Mouse (Mus musculus): ENCODE measurements around the gene Letmd1. TPM values are rescaled to one million over a fixed set of nuclear protein-coding genes. Genes with fewer than 3 reads are reported as not detected.
"Not testable (repeated sequence)": the region's sequence is repeated elsewhere in the genome, so short reads cannot be mapped to it uniquely, and the experiment has no call there.

The Letmd1 gene
- 34.1 and 34.3 TPM in 2 replicates for polyA plus RNA-seq (2015; fragmentation: Nextera tagmentation; extraction: Ambion mirVana)

- WGBS = 2% methylated on average over 82 of the region's 84 CpGs
Observed at GRCm38 (mm10) chr15:100468295-100469188, at the start of gene Letmd1. Letmd1 (plus strand) TSS chr15:100469023.

GRCm38 (mm10) chr15:100419311-100419710, 49.5 kb upstream of the Letmd1 start:
- Histone ChIP-seq H3K27ac (peak overlapping the region; percentile 10; the same call in 1 of the 2 replicates), H3K4me1 (peaks cover 61% of the 10 kb centered on the region), H3K9ac (peak overlapping the region; percentile 45; the same call in 1 of the 2 replicates), H3K4me2 (replicated peaks) (no peak overlapping the region), H3K27me3 (peaks cover 4% of the 10 kb centered on the region; the same call in 1 of the 2 replicates), H3K36me3 (no peaks in the 10 kb centered on the region), H3K9me3 (no peaks in the 10 kb centered on the region), H3K4me3 (no peak overlapping the region)
- no peak for ATAC-seq (ENCODE audit: low FRiP score, low read depth)
- 52% methylated on average over 8 of the region's 8 CpGs for WGBS

More at GRCm38 (mm10) chr15:100468295-100469188, at the start of gene Letmd1:
- Histone ChIP-seq H3K9ac (peak within 1 kb of the TSS; percentile 85), H3K4me3 (peak within 1 kb of the TSS; percentile 87), H3K4me2 (replicated peaks) (peak within 1 kb of the TSS; percentile 92), H3K27ac (peak within 1 kb of the TSS; percentile 74), H3K4me1 (peaks cover 19% of the 10 kb centered on the region), H3K9me3 (no peaks in the 10 kb centered on the region), H3K36me3 (peaks cover 28% of the 10 kb centered on the region), H3K27me3 (no peaks in the 10 kb centered on the region)
- ATAC-seq (ENCODE audit: low FRiP score, low read depth) = peak; percentile 95

GRCm38 (mm10) chr15:100419901-100420745, 48.7 kb upstream of the Letmd1 start:
- Histone ChIP-seq H3K4me2 (replicated peaks) (no peak overlapping the region; the same call in 1 of the 2 replicates), H3K4me3 (no peak overlapping the region), H3K9me3 (no peaks in the 10 kb centered on the region), H3K9ac (peak overlapping the region; percentile 45; the same call in 1 of the 2 replicates), H3K27ac (peak overlapping the region; percentile 10; the same call in 1 of the 2 replicates), H3K36me3 (no peaks in the 10 kb centered on the region), H3K27me3 (peaks cover 12% of the 10 kb centered on the region), H3K4me1 (peaks cover 67% of the 10 kb centered on the region)
- 68% methylated on average over 9 of the region's 9 CpGs for WGBS
- no peak for ATAC-seq (ENCODE audit: low FRiP score, low read depth)

GRCm38 (mm10) chr15:100421059-100421757, 47.6 kb upstream of the Letmd1 start:
- ATAC-seq (ENCODE audit: low FRiP score, low read depth) = no peak
- no peaks in the 10 kb centered on the region for H3K36me3 ChIP-seq
- peak overlapping the region; percentile 94 for H3K4me3 ChIP-seq
- H3K4me1 ChIP-seq = peaks cover 59% of the 10 kb centered on the region
- WGBS = 33% methylated on average over 8 of the region's 8 CpGs
- H3K27me3 ChIP-seq = peaks cover 17% of the 10 kb centered on the region
- peak overlapping the region; percentile 95 for H3K9ac ChIP-seq
- no peaks in the 10 kb centered on the region for H3K9me3 ChIP-seq
- H3K27ac ChIP-seq = no peak overlapping the region
- peak overlapping the region; percentile 82 for H3K4me2 ChIP-seq (replicated peaks)

GRCm38 (mm10) chr15:100421758-100422197, 47.0 kb upstream of the Letmd1 start, which contains the start of gene Gm5475:
Gm5475 (plus strand) TSS chr15:100422147.
- not testable (repeated sequence) for H3K9me3 ChIP-seq; H3K36me3 ChIP-seq; H3K27ac ChIP-seq; ATAC-seq (ENCODE audit: low FRiP score, low read depth)
- Histone ChIP-seq H3K4me2 (replicated peaks) (peak within 1 kb of the TSS; percentile 82), H3K4me3 (peak within 1 kb of the TSS; percentile 94), H3K9ac (peak within 1 kb of the TSS; percentile 95), H3K27me3 (peaks cover 17% of the 10 kb centered on the region), H3K4me1 (peaks cover 56% of the 10 kb centered on the region)
- WGBS = 28% methylated on average over 3 of the region's 3 CpGs

- Histone ChIP-seq H3K27ac (no peak overlapping the region; the same call in 1 of the 2 replicates), H3K4me3 (peak overlapping the region; percentile 94), H3K4me2 (replicated peaks) (peak overlapping the region; percentile 82), H3K9ac (peak overlapping the region; percentile 95), H3K27me3 (peaks cover 17% of the 10 kb centered on the region), H3K4me1 (peaks cover 53% of the 10 kb centered on the region), H3K36me3 (no peaks in the 10 kb centered on the region), H3K9me3 (no peaks in the 10 kb centered on the region)
- WGBS = under 1% methylated on average over 30 of the region's 44 CpGs
- peak; percentile 52 for ATAC-seq (ENCODE audit: low FRiP score, low read depth)
Observed at GRCm38 (mm10) chr15:100422476-100422875, 46.3 kb upstream of the Letmd1 start.

GRCm38 (mm10) chr15:100422899-100423860, 45.6 kb upstream of the Letmd1 start:
- Histone ChIP-seq H3K27ac (no peak overlapping the region), H3K36me3 (no peaks in the 10 kb centered on the region), H3K4me3 (peak overlapping the region; percentile 94), H3K9ac (peak overlapping the region; percentile 95), H3K4me1 (peaks cover 46% of the 10 kb centered on the region), H3K27me3 (peaks cover 17% of the 10 kb centered on the region), H3K4me2 (replicated peaks) (peak overlapping the region; percentile 82), H3K9me3 (no peaks in the 10 kb centered on the region)
- WGBS = under 1% methylated on average over 64 of the region's 65 CpGs
- ATAC-seq (ENCODE audit: low FRiP score, low read depth) = peak; percentile 97

- Histone ChIP-seq H3K4me3 (peak overlapping the region; percentile 94), H3K36me3 (no peaks in the 10 kb centered on the region), H3K9ac (peak overlapping the region; percentile 58), H3K9me3 (no peaks in the 10 kb centered on the region), H3K4me1 (peaks cover 50% of the 10 kb centered on the region), H3K27me3 (peaks cover 17% of the 10 kb centered on the region), H3K27ac (no peak overlapping the region), H3K4me2 (replicated peaks) (peak overlapping the region; percentile 82)
- ATAC-seq (ENCODE audit: low FRiP score, low read depth) = no peak
- 2% methylated on average over 14 of the region's 14 CpGs for WGBS
Observed at GRCm38 (mm10) chr15:100423916-100424315, 44.9 kb upstream of the Letmd1 start.

- H3K27ac ChIP-seq = peak within 1 kb of the TSS; percentile 6; the same call in 1 of the 2 replicates
- H3K9ac ChIP-seq = peak within 1 kb of the TSS; percentile 58
- ATAC-seq (ENCODE audit: low FRiP score, low read depth) = no peak
- no peaks in the 10 kb centered on the region for H3K36me3 ChIP-seq
- WGBS = 9% methylated on average over 17 of the region's 17 CpGs
- H3K4me2 ChIP-seq (replicated peaks) = peak within 1 kb of the TSS; percentile 82
- H3K9me3 ChIP-seq = no peaks in the 10 kb centered on the region
- H3K4me1 ChIP-seq = peaks cover 45% of the 10 kb centered on the region
- H3K27me3 ChIP-seq = peaks cover 17% of the 10 kb centered on the region
- H3K4me3 ChIP-seq = peak within 1 kb of the TSS; percentile 94
Observed at GRCm38 (mm10) chr15:100424396-100425122, 44.3 kb upstream of the Letmd1 start, which contains the start of gene Slc11a2. Slc11a2 (minus strand) TSS chr15:100425072.
